In genomic region chr15:7005142-7005541, GRCm38 (mm10) we compare ENCODE assay signal across 24 mouse cellular contexts.
"Had no signal": no experiment of that assay in that cellular context is flagged by ENCODE, and none has a peak within 500 bp of the region (broad histone marks: within the 10 kb centered on the region; RNA-seq: fewer than 3 reads in every experiment).

No protein-coding gene starts in this region.

- ATAC-seq: hindbrain, postnatal 0 days; inflammation-experienced regulatory T-cells, adult 6 months; intestine, embryonic 16.5 days; liver, postnatal 0 days; lung, postnatal 0 days; midbrain, embryonic 13.5 days; midbrain, embryonic 16.5 days had no signal

- H3K4me3 ChIP-seq: limb, embryonic 10.5 days; limb, embryonic 13.5 days; megakaryocyte, embryonic 14.5 days; midbrain, embryonic 10.5 days; midbrain, embryonic 13.5 days; stomach, embryonic 15.5 days had no signal

- H3K4me1 ChIP-seq: limb, embryonic 10.5 days; midbrain, embryonic 13.5 days; stomach, embryonic 15.5 days had no signal

- H3K9me3 ChIP-seq: limb, embryonic 10.5 days; limb, embryonic 13.5 days; midbrain, embryonic 10.5 days; midbrain, embryonic 13.5 days; stomach, embryonic 15.5 days had no signal

- H3K27ac ChIP-seq: hindbrain, postnatal 0 days; limb, embryonic 10.5 days; limb, embryonic 13.5 days; liver, embryonic 14.5 days; midbrain, embryonic 10.5 days; midbrain, embryonic 13.5 days; stomach, embryonic 15.5 days had no signal

- H3K27me3 ChIP-seq: limb, embryonic 13.5 days; midbrain, embryonic 13.5 days; stomach, embryonic 15.5 days had no signal

- DNase-seq: kidney, adult 2 months; kidney, postnatal 10 days; kidney, postnatal 36 days; layer of hippocampus, adult 9-11 months; liver; liver, postnatal 0 days; lung, embryonic 14.5 days; lung, postnatal 36 days; right cerebral cortex, postnatal 14 days; spleen, adult 18-20 months; thymus, adult 18-20 months; thymus, postnatal 14 days had no signal

- H3K36me3 ChIP-seq: limb, embryonic 10.5 days; limb, embryonic 13.5 days; midbrain, embryonic 10.5 days; midbrain, embryonic 13.5 days; stomach, embryonic 15.5 days had no signal

- H3K4me2 ChIP-seq: limb, embryonic 13.5 days; lung, embryonic 14.5 days; midbrain, embryonic 13.5 days; stomach, embryonic 15.5 days had no signal

- H3K9ac ChIP-seq: limb, embryonic 13.5 days; liver, embryonic 14.5 days; liver, postnatal 0 days; lung, embryonic 14.5 days; midbrain, embryonic 13.5 days; stomach, embryonic 15.5 days had no signal
